Mouse (Mus musculus): ENCODE measurements around the gene Ccdc9. TPM values are rescaled to one million over a fixed set of nuclear protein-coding genes. Genes with fewer than 3 reads are reported as not detected.
"Not testable (repeated sequence)": the region's sequence is repeated elsewhere in the genome, so short reads cannot be mapped to it uniquely, and the experiment has no call there.

Ccdc9 gene
- polyA plus RNA-seq, 1 experiment = 66.0 TPM

DNA sequence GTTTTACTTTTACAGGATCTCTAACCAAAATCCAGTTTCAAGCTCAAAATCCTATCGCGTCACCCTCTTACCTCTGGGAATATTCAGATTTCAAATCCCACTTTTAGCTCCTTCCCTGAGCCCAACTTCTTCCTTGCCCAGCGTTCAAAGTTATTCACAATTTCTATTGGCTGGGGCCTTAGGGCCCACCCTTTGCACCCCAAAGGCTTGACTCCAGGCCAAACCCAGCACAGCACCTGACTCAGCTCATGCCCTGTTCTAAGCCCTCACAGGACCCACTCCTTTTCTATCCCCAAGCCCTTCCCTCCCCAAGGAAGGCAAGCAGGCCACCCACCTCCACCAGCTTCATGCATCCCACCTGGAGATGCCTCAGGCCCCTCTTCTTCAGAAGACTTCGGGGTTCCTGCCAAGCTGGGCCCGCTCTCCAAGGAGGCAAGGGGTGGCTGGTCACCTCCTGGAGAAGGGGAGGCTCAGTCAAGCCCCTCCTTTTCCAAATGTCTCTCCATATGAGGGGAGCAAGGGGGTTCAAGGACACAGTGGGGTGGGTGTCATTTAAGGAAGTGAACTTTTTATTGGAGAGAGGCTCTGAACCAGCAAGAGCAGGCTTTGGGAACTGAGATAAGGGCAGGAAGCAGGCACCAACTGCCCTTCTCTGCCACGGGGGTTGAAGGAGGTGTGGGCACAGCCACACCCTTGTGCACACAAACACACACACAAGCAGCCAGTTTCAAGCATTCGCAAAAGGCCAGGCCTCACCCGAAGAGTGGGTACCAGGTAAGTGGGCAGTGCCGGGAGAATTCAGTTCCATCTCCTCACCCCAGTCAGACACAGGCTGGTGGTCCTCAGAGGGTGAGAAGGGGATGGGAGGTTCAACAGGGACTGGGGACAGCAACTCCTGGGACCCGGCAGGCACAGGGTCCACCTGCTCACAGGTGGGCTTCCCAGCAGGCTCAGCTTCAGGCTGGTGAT is 11.4 kb downstream of the Ccdc9 start:
- TF ChIP-seq CTCF (IDR thresholded peaks at IDR 0.05; ENCODE audit: borderline replicate concordance, insufficient read depth, low read length) = no peak
- TF ChIP-seq POLR2A (IDR thresholded peaks at IDR 0.05; ENCODE audit: low read depth, low read length) = no peak
- H3K4me3 ChIP-seq (ENCODE audit: insufficient read depth, low read length) = no peak overlapping the region
- H3K27ac ChIP-seq (ENCODE audit: insufficient read depth, low read length) = no peak overlapping the region
- H3K4me1 ChIP-seq (ENCODE audit: control insufficient read depth, insufficient read depth, low read length) = peaks cover 8% of the 10 kb centered on the region; the same call in 1 of the 2 replicates

DNA sequence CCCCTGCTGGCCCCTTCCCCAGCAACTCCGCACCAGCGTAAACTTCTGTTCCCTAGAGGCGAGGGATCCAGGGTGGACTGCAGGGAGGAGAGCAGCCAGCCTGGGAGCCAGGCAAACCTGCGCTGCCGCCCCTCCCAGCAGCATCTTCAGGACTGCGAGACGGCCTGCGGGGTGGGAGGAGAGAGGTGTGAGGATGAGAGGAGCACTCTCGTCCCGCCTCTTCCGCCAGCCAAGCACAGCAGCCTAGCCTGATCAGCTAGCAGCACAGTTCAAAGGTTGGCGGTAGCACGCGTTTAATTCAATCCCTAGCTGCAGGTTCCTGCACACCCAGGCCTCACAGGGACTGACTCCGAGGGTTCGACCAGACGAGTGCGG is 12.8 kb downstream of the Ccdc9 start:
- Histone ChIP-seq H3K4me1 (ENCODE audit: control insufficient read depth, insufficient read depth, low read length) (peaks cover 8% of the 10 kb centered on the region; the same call in 1 of the 2 replicates), H3K27ac (ENCODE audit: insufficient read depth, low read length) (peak overlapping the region; percentile 60), H3K4me3 (ENCODE audit: insufficient read depth, low read length) (peak overlapping the region; percentile 55)
- peak; percentile 70 for TF ChIP-seq POLR2A (IDR thresholded peaks at IDR 0.05; ENCODE audit: low read depth, low read length)
- TF ChIP-seq CTCF (IDR thresholded peaks at IDR 0.05; ENCODE audit: borderline replicate concordance, insufficient read depth, low read length) = no peak

DNA sequence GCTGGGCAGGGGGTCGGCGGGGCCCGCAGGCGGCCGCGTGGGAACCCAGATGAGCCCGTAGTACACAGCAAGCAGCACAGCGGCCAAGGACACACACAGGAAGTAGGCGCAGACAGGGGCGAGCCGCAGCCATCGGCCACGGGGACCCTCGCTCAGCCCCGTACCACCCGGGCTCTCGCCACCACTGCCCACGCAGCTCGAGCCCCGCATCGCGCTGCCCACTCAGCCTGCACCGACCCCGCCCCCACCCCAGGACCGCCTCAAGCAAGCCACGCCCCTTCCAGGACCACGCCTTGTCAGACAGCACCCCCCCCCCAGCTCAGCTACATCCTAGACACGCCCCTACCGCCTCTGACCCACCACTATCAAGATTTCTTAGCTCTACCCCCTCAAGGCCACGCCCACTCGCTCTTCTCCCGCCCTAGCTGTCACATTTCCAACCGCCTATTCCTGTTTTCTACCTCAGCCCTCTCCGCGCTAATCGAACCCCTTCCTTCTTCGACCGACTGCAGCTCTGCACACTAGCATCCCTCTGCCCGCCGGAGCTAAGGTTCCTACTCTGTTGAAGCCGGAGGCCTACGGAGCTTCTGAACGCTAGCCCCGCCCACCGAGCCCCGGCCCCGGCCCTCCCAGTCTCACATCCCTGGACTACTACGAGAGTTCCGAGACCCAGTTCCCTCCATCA is 13.4 kb downstream of the Ccdc9 start, which contains the start of gene Inafm1:
Inafm1 (minus strand) TSS at position 537 of the 685 bp plus-strand sequence.
- H3K4me1 ChIP-seq (ENCODE audit: control insufficient read depth, insufficient read depth, low read length) = peaks cover 8% of the 10 kb centered on the region; the same call in 1 of the 2 replicates
- peak within 1 kb of the TSS; percentile 89 for H3K4me3 ChIP-seq (ENCODE audit: insufficient read depth, low read length)
- peak; percentile 57 for TF ChIP-seq POLR2A (IDR thresholded peaks at IDR 0.05; ENCODE audit: low read depth, low read length)
- TF ChIP-seq CTCF (IDR thresholded peaks at IDR 0.05; ENCODE audit: borderline replicate concordance, insufficient read depth, low read length) = no peak
- H3K27ac ChIP-seq (ENCODE audit: insufficient read depth, low read length) = peak within 1 kb of the TSS; percentile 67

DNA sequence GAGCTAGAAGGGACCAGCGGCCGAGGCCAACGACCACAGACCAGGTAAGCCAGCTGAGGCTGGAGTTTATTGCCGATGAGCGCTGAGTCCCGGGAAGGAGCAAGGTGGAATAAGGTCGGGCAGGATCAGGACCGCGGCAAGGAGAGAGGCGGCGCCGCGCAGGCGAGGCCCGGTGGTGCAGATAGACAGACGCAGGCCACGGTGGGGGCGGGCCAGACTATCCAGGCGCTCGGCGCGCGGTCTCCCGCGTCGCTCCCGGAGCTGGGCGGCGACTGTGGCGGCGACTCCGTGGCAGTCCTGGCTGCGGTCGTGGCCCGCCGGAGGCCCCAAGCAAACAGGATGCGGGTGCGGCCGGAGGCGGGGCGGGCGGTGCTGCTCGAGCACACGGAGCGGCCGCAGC is 13.9 kb downstream of the Ccdc9 start:
- peak overlapping the region; percentile 67 for H3K27ac ChIP-seq (ENCODE audit: insufficient read depth, low read length)
- H3K4me1 ChIP-seq (ENCODE audit: control insufficient read depth, insufficient read depth, low read length) = peaks cover 8% of the 10 kb centered on the region; the same call in 1 of the 2 replicates
- TF ChIP-seq CTCF (IDR thresholded peaks at IDR 0.05; ENCODE audit: borderline replicate concordance, insufficient read depth, low read length) (no peak), POLR2A (IDR thresholded peaks at IDR 0.05; ENCODE audit: low read depth, low read length) (no peak)
- peak overlapping the region; percentile 89 for H3K4me3 ChIP-seq (ENCODE audit: insufficient read depth, low read length)

DNA sequence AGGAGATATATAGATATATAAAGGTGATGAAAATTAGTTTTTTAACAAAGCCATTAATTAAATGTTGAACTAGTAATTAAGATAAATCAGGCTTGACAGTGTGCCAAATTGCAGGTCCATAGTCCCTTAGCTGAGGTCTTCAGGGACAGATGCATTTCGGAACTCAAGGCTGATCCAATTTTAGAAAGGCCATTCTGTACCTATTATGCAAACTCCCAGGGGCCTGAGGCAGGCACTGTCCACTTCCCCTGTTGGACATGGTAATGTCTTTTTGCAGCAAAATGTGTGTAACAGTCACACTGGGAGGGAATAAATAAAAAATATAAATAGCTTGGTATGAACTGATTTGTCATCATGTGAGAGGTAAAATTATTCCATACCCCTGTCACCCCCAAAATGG is 15.5 kb downstream of the Ccdc9 start:
- no peak for TF ChIP-seq POLR2A (IDR thresholded peaks at IDR 0.05; ENCODE audit: low read depth, low read length)
- TF ChIP-seq CTCF (IDR thresholded peaks at IDR 0.05; ENCODE audit: borderline replicate concordance, insufficient read depth, low read length) = no peak
- Histone ChIP-seq H3K27ac (ENCODE audit: insufficient read depth, low read length) (no peak overlapping the region), H3K4me1 (ENCODE audit: control insufficient read depth, insufficient read depth, low read length) (peaks cover 8% of the 10 kb centered on the region; the same call in 1 of the 2 replicates), H3K4me3 (ENCODE audit: insufficient read depth, low read length) (no peak overlapping the region)

DNA sequence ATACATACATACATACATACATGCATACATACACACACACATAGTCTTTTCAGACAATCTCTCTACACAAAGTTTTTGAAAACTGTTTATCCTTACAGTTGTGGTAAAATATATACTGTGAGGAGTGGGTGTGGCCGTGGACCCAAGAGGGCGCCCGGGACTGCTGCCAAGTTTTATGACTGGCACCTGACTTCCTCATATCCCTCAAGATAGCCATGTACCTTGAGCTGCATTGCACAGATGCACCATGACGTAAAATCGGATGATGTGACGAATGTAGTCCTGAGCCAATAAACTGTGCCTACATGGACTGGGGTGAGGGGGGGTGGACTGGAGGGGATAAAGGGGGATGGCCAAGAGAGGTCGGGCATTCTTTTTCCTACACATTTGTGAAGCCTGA is 20.0 kb downstream of the Ccdc9 start:
- not testable (repeated sequence) for H3K4me3 ChIP-seq (ENCODE audit: insufficient read depth, low read length); H3K27ac ChIP-seq (ENCODE audit: insufficient read depth, low read length); H3K4me1 ChIP-seq (ENCODE audit: control insufficient read depth, insufficient read depth, low read length)

DNA sequence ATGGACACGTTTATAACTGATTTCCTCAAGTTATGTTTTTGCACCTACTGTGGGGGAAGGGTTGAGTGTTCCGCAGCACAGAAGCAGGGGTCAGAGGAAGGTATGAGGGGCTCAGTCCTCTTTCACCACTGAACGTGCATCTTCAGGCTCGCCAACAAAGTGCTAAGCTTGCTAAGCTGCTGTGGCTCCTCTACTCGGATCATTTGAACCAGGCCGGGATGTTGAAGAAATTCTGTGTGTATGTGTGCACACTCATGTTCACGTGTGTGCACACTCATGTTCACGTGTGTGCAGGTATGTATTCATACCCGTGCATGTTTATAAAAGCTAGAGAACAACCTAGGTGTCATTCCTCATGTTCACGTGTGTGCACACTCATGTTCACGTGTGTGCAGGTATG is 20.7 kb downstream of the Ccdc9 start:
- Histone ChIP-seq H3K27ac (ENCODE audit: insufficient read depth, low read length) (no peak overlapping the region), H3K4me3 (ENCODE audit: insufficient read depth, low read length) (no peak overlapping the region), H3K4me1 (ENCODE audit: control insufficient read depth, insufficient read depth, low read length) (0 out of 2 replicates have a peak, but pooled peaks cover 3% of the 10 kb centered on the region)
- TF ChIP-seq POLR2A (IDR thresholded peaks at IDR 0.05; ENCODE audit: low read depth, low read length) = no peak
- TF ChIP-seq CTCF (IDR thresholded peaks at IDR 0.05; ENCODE audit: borderline replicate concordance, insufficient read depth, low read length) = no peak

DNA sequence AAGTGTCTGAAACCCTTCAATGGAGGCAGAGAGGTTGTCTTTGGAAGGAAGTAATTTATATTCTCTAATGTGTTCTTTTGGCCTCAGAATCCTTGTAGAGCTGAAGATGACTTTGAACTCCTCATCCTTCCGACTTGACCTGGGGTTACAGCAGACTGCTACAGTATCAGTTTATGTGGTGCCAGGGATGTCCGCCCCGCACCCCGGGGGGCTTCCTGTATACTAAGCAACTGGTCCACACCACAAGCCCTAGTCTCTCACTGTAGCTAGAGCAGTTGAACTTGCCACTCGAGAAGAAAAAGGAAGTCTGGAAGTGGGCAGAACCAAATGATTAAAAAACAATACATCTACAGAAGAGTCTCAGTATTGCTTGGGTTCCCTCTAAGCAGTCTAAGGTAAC is 22.8 kb downstream of the Ccdc9 start:
- TF ChIP-seq POLR2A (IDR thresholded peaks at IDR 0.05; ENCODE audit: low read depth, low read length) (no peak), CTCF (IDR thresholded peaks at IDR 0.05; ENCODE audit: borderline replicate concordance, insufficient read depth, low read length) (no peak)
- Histone ChIP-seq H3K4me1 (ENCODE audit: control insufficient read depth, insufficient read depth, low read length) (no peaks in the 10 kb centered on the region), H3K27ac (ENCODE audit: insufficient read depth, low read length) (no peak overlapping the region), H3K4me3 (ENCODE audit: insufficient read depth, low read length) (no peak overlapping the region)

DNA sequence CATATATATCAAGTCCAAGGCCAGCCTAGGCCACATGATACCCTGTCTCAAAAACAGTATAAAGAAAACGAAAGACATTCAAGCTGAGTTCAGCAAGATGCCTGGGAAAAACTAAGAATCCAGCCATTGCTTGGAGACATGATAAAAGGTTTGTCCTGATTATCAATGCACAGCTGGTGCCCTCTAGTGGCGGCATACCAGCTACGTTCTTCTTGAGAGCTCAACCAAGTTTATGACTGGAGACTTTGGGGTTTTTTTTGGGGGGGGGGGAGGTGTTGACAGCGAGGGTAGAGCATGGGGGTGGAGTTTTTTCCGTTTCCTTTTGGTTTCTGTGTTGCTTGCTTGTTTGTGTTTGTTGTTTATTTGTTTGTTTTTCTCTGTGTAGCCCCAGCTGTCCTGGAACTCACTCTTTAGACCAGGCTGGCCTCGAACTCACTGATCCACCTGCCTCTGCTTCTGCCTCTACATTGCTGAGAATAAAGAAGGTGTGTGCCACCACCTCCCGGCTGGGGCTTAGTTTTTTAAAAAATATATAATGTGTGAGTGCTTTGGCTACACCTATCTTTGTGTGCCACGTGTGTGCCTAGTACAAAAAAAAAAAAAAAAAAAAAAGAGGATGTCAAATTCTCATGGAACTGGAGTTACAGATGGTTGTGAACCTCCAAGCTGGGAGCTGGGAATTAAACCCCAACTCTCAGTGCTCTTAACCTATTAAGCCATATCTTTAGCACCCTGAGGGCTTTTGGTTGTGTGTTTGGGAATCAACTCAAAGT is 23.4 kb downstream of the Ccdc9 start:
- Histone ChIP-seq H3K4me3 (ENCODE audit: insufficient read depth, low read length) (no peak overlapping the region), H3K27ac (ENCODE audit: insufficient read depth, low read length) (no peak overlapping the region), H3K4me1 (ENCODE audit: control insufficient read depth, insufficient read depth, low read length) (no peaks in the 10 kb centered on the region)
- TF ChIP-seq POLR2A (IDR thresholded peaks at IDR 0.05; ENCODE audit: low read depth, low read length) (no peak), CTCF (IDR thresholded peaks at IDR 0.05; ENCODE audit: borderline replicate concordance, insufficient read depth, low read length) (peak; percentile 56; the same call in 1 of the 2 replicates)
